Mouse (Mus musculus) liver, postnatal 0 days (tissue): ENCODE data around the gene Tmem120a.

Experiments
- CTCF ChIP-seq: sonication (generic); IDR thresholded peaks from 2 replicates; pipeline ENCODE4 v1.5.1; 2016; ENCODE audit warnings: antibody characterized with exemption, low read depth
- EP300 ChIP-seq: IDR thresholded peaks from 2 replicates; pipeline ENCODE4 v1.6.1; 2016; ENCODE audit warnings: antibody characterized with exemption, low read depth, mild to moderate bottlenecking

GRCm38 (mm10) chr5:135697711-135698111 is 46.5 kb downstream of the Tmem120a start:
- TF ChIP-seq CTCF (no peak), EP300 (no peak)
